Mouse (Mus musculus): ENCODE measurements around the gene Sqstm1.

The Sqstm1 gene

GRCm38 (mm10) chr11:50210505-50211151, at the start of gene Sqstm1, which contains the start of gene Mgat4b:
Gene Sqstm1, minus strand, starts transcription at chr11:50210827.
Gene Mgat4b, plus strand, starts transcription at chr11:50210890.
- DNase-seq (ENCODE audit: low spot score in 2 of 2) = peak; percentile 72 to 82

GRCm38 (mm10) chr11:50258310-50258709, 47.7 kb upstream of the Sqstm1 start:
- no peak for DNase-seq (ENCODE audit: low spot score in 2 of 2)

- DNase-seq (ENCODE audit: low spot score in 2 of 2) = no peak
Observed at GRCm38 (mm10) chr11:50256615-50257014, 46.0 kb upstream of the Sqstm1 start.

GRCm38 (mm10) chr11:50254010-50254580, 43.5 kb upstream of the Sqstm1 start:
- DNase-seq (ENCODE audit: low spot score in 2 of 2) = no peak

- DNase-seq (ENCODE audit: low spot score in 2 of 2) = no peak
Observed at GRCm38 (mm10) chr11:50253393-50253792, 42.8 kb upstream of the Sqstm1 start.

GRCm38 (mm10) chr11:50252684-50253265, 42.1 kb upstream of the Sqstm1 start:
- no peak for DNase-seq (ENCODE audit: low spot score in 2 of 2)

GRCm38 (mm10) chr11:50252166-50252565, 41.5 kb upstream of the Sqstm1 start:
- peak in 1 of 2 experiments; percentile 5 for DNase-seq (ENCODE audit: low spot score in 2 of 2)

GRCm38 (mm10) chr11:50248473-50249171, 38.0 kb upstream of the Sqstm1 start:
- no peak for DNase-seq (ENCODE audit: low spot score in 2 of 2)

GRCm38 (mm10) chr11:50245269-50245668, 34.6 kb upstream of the Sqstm1 start:
- no peak for DNase-seq (ENCODE audit: low spot score in 2 of 2)

GRCm38 (mm10) chr11:50243926-50244325, 33.3 kb upstream of the Sqstm1 start:
- DNase-seq (ENCODE audit: low spot score in 2 of 2) = no peak

GRCm38 (mm10) chr11:50240235-50240911, 29.7 kb upstream of the Sqstm1 start:
- no peak for DNase-seq (ENCODE audit: low spot score in 2 of 2)

- DNase-seq (ENCODE audit: low spot score in 2 of 2) = no peak
Observed at GRCm38 (mm10) chr11:50238821-50239791, 28.5 kb upstream of the Sqstm1 start.

- DNase-seq (ENCODE audit: low spot score in 2 of 2) = no peak
Observed at GRCm38 (mm10) chr11:50238324-50238723, 27.7 kb upstream of the Sqstm1 start, which contains the start of gene Ltc4s. Gene Ltc4s, minus strand, starts transcription at chr11:50238616.

GRCm38 (mm10) chr11:50236937-50237835, 26.6 kb upstream of the Sqstm1 start:
- no peak for DNase-seq (ENCODE audit: low spot score in 2 of 2)

GRCm38 (mm10) chr11:50236540-50236936, 25.9 kb upstream of the Sqstm1 start:
- DNase-seq (ENCODE audit: low spot score in 2 of 2) = peak; percentile 80 to 87

GRCm38 (mm10) chr11:50234606-50235005, 24.0 kb upstream of the Sqstm1 start:
- no peak for DNase-seq (ENCODE audit: low spot score in 2 of 2)

- no peak for DNase-seq (ENCODE audit: low spot score in 2 of 2)
Observed at GRCm38 (mm10) chr11:50233993-50234392, 23.4 kb upstream of the Sqstm1 start.

GRCm38 (mm10) chr11:50233022-50233421, 22.4 kb upstream of the Sqstm1 start:
- no peak for DNase-seq (ENCODE audit: low spot score in 2 of 2)

- DNase-seq (ENCODE audit: low spot score in 2 of 2) = peak in 1 of 2 experiments; percentile 65
Observed at GRCm38 (mm10) chr11:50231411-50231810, 20.8 kb upstream of the Sqstm1 start.
